Comparison of ENCODE assay signal across 8 mouse cellular contexts in genomic region chr11:121237345-121238128, GRCm38 (mm10). TPM values are rescaled to one million over a fixed set of nuclear protein-coding genes. Genes with fewer than 3 reads are reported as not detected.
DNase-seq lines count a peak whose midpoint lies in the region; ATAC-seq and TF ChIP-seq lines count a peak whose summit lies in the region.

No protein-coding gene starts in this region.

- H3K4me2 ChIP-seq in heart, postnatal 0 days (ENCODE audit: low read depth, low read length), result peak overlapping the region; percentile 73
- H3K4me2 ChIP-seq in embryonic facial prominence, embryonic 12.5 days (replicated peaks), result peak overlapping the region; percentile 54
- H3K4me2 ChIP-seq in intestine, postnatal 0 days (replicated peaks; ENCODE audit: low read depth), result peak overlapping the region; percentile 80

- H3K4me3 ChIP-seq in heart, postnatal 0 days (ENCODE audit: low read depth, low read length), result peak overlapping the region; percentile 76
- peak overlapping the region; percentile 83 for H3K4me3 ChIP-seq in ES-Bruce4 (ENCODE audit: low read depth, low read length)
- peak overlapping the region; percentile 76 for H3K4me3 ChIP-seq in embryonic facial prominence, embryonic 12.5 days
- peak overlapping the region; percentile 66 for H3K4me3 ChIP-seq in intestine, postnatal 0 days (ENCODE audit: low read depth, low read length)

- H3K9me3 ChIP-seq in heart, postnatal 0 days (replicated peaks; ENCODE audit: control insufficient read depth, low read length), result no peaks in the 10 kb centered on the region
- H3K9me3 ChIP-seq in ES-Bruce4 (replicated peaks; ENCODE audit: control insufficient read depth, insufficient read depth, low read length, poor library complexity, severe bottlenecking), result no peaks in the 10 kb centered on the region
- no peaks in the 10 kb centered on the region for H3K9me3 ChIP-seq in embryonic facial prominence, embryonic 12.5 days
- no peaks in the 10 kb centered on the region for H3K9me3 ChIP-seq in intestine, postnatal 0 days (ENCODE audit: control insufficient read depth)

- ATAC-seq in heart, postnatal 0 days (ENCODE audit: insufficient read depth, low read depth), result peak; percentile 21
- ATAC-seq in embryonic facial prominence, embryonic 12.5 days (ENCODE audit: insufficient number of reproducible peaks, insufficient read depth, low FRiP score, low TSS enrichment), result no peak
- ATAC-seq in intestine, postnatal 0 days, result peak; percentile 37
- no peak; the same call in 1 of the 2 replicates for ATAC-seq in frontal cortex, adult (ENCODE audit: low TSS enrichment)

- no peak for TF ChIP-seq POLR2A in ES-Bruce4 (IDR thresholded peaks at IDR 0.05; ENCODE audit: insufficient read depth, low read length)

- peak; percentile 50 for DNase-seq in heart, postnatal 0 days (ENCODE audit: low spot score)
- no peak for DNase-seq in heart, adult 8-10 months (ENCODE audit: low spot score)
- peak; percentile 51 for DNase-seq in lung, postnatal 25 days (ENCODE audit: low spot score)
- no peak for DNase-seq in cerebellum, postnatal 10 days

- H3K9ac ChIP-seq in heart, postnatal 0 days (replicated peaks; ENCODE audit: low read depth, low read length), result peak overlapping the region; percentile 73
- H3K9ac ChIP-seq in ES-Bruce4 (ENCODE audit: low read depth, poor library complexity, severe bottlenecking), result peak overlapping the region; percentile 24
- H3K9ac ChIP-seq in embryonic facial prominence, embryonic 12.5 days, result peak overlapping the region; percentile 78
- peak overlapping the region; percentile 60 for H3K9ac ChIP-seq in intestine, postnatal 0 days (ENCODE audit: low read depth, low read length)

- TF ChIP-seq CTCF in heart, postnatal 0 days (IDR thresholded peaks at IDR 0.05; ENCODE audit: low read depth), result peak; percentile 42
- TF ChIP-seq CTCF in ES-Bruce4 (IDR thresholded peaks at IDR 0.05; ENCODE audit: low read depth, low read length), result peak; percentile 37
- peak; percentile 65 for TF ChIP-seq CTCF in intestine, postnatal 0 days (IDR thresholded peaks at IDR 0.05; ENCODE audit: low read depth)

- H3K36me3 ChIP-seq in heart, postnatal 0 days (replicated peaks; ENCODE audit: control insufficient read depth, insufficient read depth, low read length), result peaks cover 15% of the 10 kb centered on the region
- H3K36me3 ChIP-seq in ES-Bruce4 (ENCODE audit: control insufficient read depth, insufficient read depth, low read length, poor library complexity, severe bottlenecking), result no peaks in the 10 kb centered on the region
- peaks cover 25% of the 10 kb centered on the region for H3K36me3 ChIP-seq in embryonic facial prominence, embryonic 12.5 days
- peaks cover 28% of the 10 kb centered on the region; the same call in 1 of the 2 replicates for H3K36me3 ChIP-seq in intestine, postnatal 0 days (ENCODE audit: control insufficient read depth, insufficient read depth)

- TF ChIP-seq EP300 in heart, postnatal 0 days (IDR thresholded peaks at IDR 0.05; ENCODE audit: low read depth), result 0 out of 2 replicates have a peak, but pooled peaks have one; percentile 19
- TF ChIP-seq EP300 in ES-Bruce4 (IDR thresholded peaks at IDR 0.05; ENCODE audit: insufficient read depth, low read depth, low read length), result no peak

- peaks cover 19% of the 10 kb centered on the region for H3K4me1 ChIP-seq in heart, postnatal 0 days (ENCODE audit: control insufficient read depth, insufficient read depth)
- no peaks in the 10 kb centered on the region for H3K4me1 ChIP-seq in ES-Bruce4 (ENCODE audit: control insufficient read depth, insufficient read depth, low read length)
- H3K4me1 ChIP-seq in embryonic facial prominence, embryonic 12.5 days, result peaks cover 7% of the 10 kb centered on the region; the same call in 1 of the 2 replicates
- H3K4me1 ChIP-seq in intestine, postnatal 0 days (replicated peaks; ENCODE audit: control insufficient read depth, insufficient read depth, low read length), result peaks cover 11% of the 10 kb centered on the region; the same call in 1 of the 2 replicates

- WGBS in heart, postnatal 0 days, result 2% methylated on average over 28 of the region's 28 CpGs
- WGBS in embryonic facial prominence, embryonic 12.5 days, result 5% methylated on average over 28 of the region's 28 CpGs
- WGBS in intestine, postnatal 0 days, result 2% methylated on average over 28 of the region's 28 CpGs

- no peaks in the 10 kb centered on the region for H3K27me3 ChIP-seq in heart, postnatal 0 days (ENCODE audit: control insufficient read depth, insufficient read depth, low read length)
- no peaks in the 10 kb centered on the region for H3K27me3 ChIP-seq in ES-Bruce4 (ENCODE audit: control insufficient read depth, insufficient read depth, low read length, poor library complexity, severe bottlenecking)
- no peaks in the 10 kb centered on the region for H3K27me3 ChIP-seq in embryonic facial prominence, embryonic 12.5 days
- no peaks in the 10 kb centered on the region for H3K27me3 ChIP-seq in intestine, postnatal 0 days (replicated peaks; ENCODE audit: control insufficient read depth, insufficient read depth, low read length)

- H3K27ac ChIP-seq in heart, postnatal 0 days (ENCODE audit: low read depth), result peak overlapping the region; percentile 99
- no peak overlapping the region for H3K27ac ChIP-seq in ES-Bruce4 (ENCODE audit: insufficient read depth, low read length)
- H3K27ac ChIP-seq in embryonic facial prominence, embryonic 12.5 days, result peak overlapping the region; percentile 93
- H3K27ac ChIP-seq in intestine, postnatal 0 days (ENCODE audit: low read depth, low read length), result peak overlapping the region; percentile 83

RNA-seq across cellular contexts. Expression of gene Narf, which starts 0.5 kb away (rescaled TPM):
- total RNA-seq in heart, postnatal 0 days (2014; rRNA removed; ENCODE audit: low replicate concordance), result 159 and 217 TPM in 2 replicates
- polyA plus RNA-seq in heart, postnatal 0 days (2015; fragmentation: Nextera tagmentation; extraction: Ambion mirVana), result 40.0 and 48.2 TPM in 2 replicates
- 100 to 1,000 TPM in 1 of 4 experiments, 10 to 100 TPM in 3; 81.7 to 123 (median 97.8) TPM for total RNA-seq in heart, adult 8-10 months (2022)
- polyA plus RNA-seq in ES-Bruce4 (2011; ENCODE audit: insufficient read depth, insufficient read length, low read depth, missing spikeins), result 16.0 and 20.3 TPM in 2 replicates
- 63.1 and 70.0 TPM in 2 replicates for polyA plus RNA-seq in embryonic facial prominence, embryonic 12.5 days (2016; fragmentation: Nextera tagmentation; extraction: Ambion mirVana)
- 13.5 and 13.9 TPM in 2 replicates for polyA plus RNA-seq in intestine, postnatal 0 days (2015; fragmentation: Nextera tagmentation; extraction: Ambion mirVana)

RNA-seq across cellular contexts. Expression of gene Cybc1, which starts 8.4 kb away (rescaled TPM):
- 11.3 and 13.0 TPM in 2 replicates for total RNA-seq in heart, postnatal 0 days (2014; rRNA removed; ENCODE audit: low replicate concordance)
- polyA plus RNA-seq in heart, postnatal 0 days (2015; fragmentation: Nextera tagmentation; extraction: Ambion mirVana), result 12.4 and 13.5 TPM in 2 replicates
- 1 to 10 TPM; 6.7 to 8.1 (median 7.4) TPM for total RNA-seq in heart, adult 8-10 months (2022)
- 14.7 and 15.9 TPM in 2 replicates for polyA plus RNA-seq in ES-Bruce4 (2011; ENCODE audit: insufficient read depth, insufficient read length, low read depth, missing spikeins)
- 37.9 and 38.9 TPM in 2 replicates for polyA plus RNA-seq in embryonic facial prominence, embryonic 12.5 days (2016; fragmentation: Nextera tagmentation; extraction: Ambion mirVana)
- 21.0 and 23.2 TPM in 2 replicates for polyA plus RNA-seq in intestine, postnatal 0 days (2015; fragmentation: Nextera tagmentation; extraction: Ambion mirVana)

RNA-seq across cellular contexts. Expression of gene Foxk2, which starts 22.3 kb away (rescaled TPM):
- 23.5 and 25.8 TPM in 2 replicates for total RNA-seq in heart, postnatal 0 days (2014; rRNA removed; ENCODE audit: low replicate concordance)
- 3.0 and 3.8 TPM in 2 replicates for polyA plus RNA-seq in heart, postnatal 0 days (2015; fragmentation: Nextera tagmentation; extraction: Ambion mirVana)
- 10 to 100 TPM; 16.2 to 23.1 (median 18.9) TPM for total RNA-seq in heart, adult 8-10 months (2022)
- polyA plus RNA-seq in ES-Bruce4 (2011; ENCODE audit: insufficient read depth, insufficient read length, low read depth, missing spikeins), result 60.2 and 68.1 TPM in 2 replicates
- polyA plus RNA-seq in embryonic facial prominence, embryonic 12.5 days (2016; fragmentation: Nextera tagmentation; extraction: Ambion mirVana), result 10.6 and 10.8 TPM in 2 replicates
- polyA plus RNA-seq in intestine, postnatal 0 days (2015; fragmentation: Nextera tagmentation; extraction: Ambion mirVana), result 3.7 TPM in 2 replicates

RNA-seq across cellular contexts. Expression of gene Ogfod3, which starts 33.0 kb away (rescaled TPM):
- total RNA-seq in heart, postnatal 0 days (2014; rRNA removed; ENCODE audit: low replicate concordance), result 8.7 and 10.9 TPM in 2 replicates
- 26.8 and 27.1 TPM in 2 replicates for polyA plus RNA-seq in heart, postnatal 0 days (2015; fragmentation: Nextera tagmentation; extraction: Ambion mirVana)
- 10 to 100 TPM; 14.6 to 18.5 (median 16.0) TPM for total RNA-seq in heart, adult 8-10 months (2022)
- 8.5 and 8.8 TPM in 2 replicates for polyA plus RNA-seq in ES-Bruce4 (2011; ENCODE audit: insufficient read depth, insufficient read length, low read depth, missing spikeins)
- polyA plus RNA-seq in embryonic facial prominence, embryonic 12.5 days (2016; fragmentation: Nextera tagmentation; extraction: Ambion mirVana), result 22.1 and 22.9 TPM in 2 replicates
- polyA plus RNA-seq in intestine, postnatal 0 days (2015; fragmentation: Nextera tagmentation; extraction: Ambion mirVana), result 33.7 and 34.8 TPM in 2 replicates

RNA-seq across cellular contexts. Expression of gene Hexdc, which starts 33.3 kb away (rescaled TPM):
- 23.8 and 36.6 TPM in 2 replicates for total RNA-seq in heart, postnatal 0 days (2014; rRNA removed; ENCODE audit: low replicate concordance)
- polyA plus RNA-seq in heart, postnatal 0 days (2015; fragmentation: Nextera tagmentation; extraction: Ambion mirVana), result 6.4 and 6.5 TPM in 2 replicates
- total RNA-seq in heart, adult 8-10 months (2022), result 10 to 100 TPM in 1 of 4 experiments, 1 to 10 TPM in 3; 8.3 to 10.3 (median 8.8) TPM
- 7.0 and 8.2 TPM in 2 replicates for polyA plus RNA-seq in ES-Bruce4 (2011; ENCODE audit: insufficient read depth, insufficient read length, low read depth, missing spikeins)
- polyA plus RNA-seq in embryonic facial prominence, embryonic 12.5 days (2016; fragmentation: Nextera tagmentation; extraction: Ambion mirVana), result 10.4 and 10.5 TPM in 2 replicates
- 7.3 and 8.4 TPM in 2 replicates for polyA plus RNA-seq in intestine, postnatal 0 days (2015; fragmentation: Nextera tagmentation; extraction: Ambion mirVana)

Comparison
In these comparisons a context has a peak if more than half of its experiments do, and no peak if none do; other contexts are left out.
1. DNase-seq: peak in heart, postnatal 0 days (single experiment) and lung, postnatal 25 days (single experiment); none in heart, adult 8-10 months (single experiment) and cerebellum, postnatal 10 days (0 of 2).
2. ATAC-seq: peak in heart, postnatal 0 days (single experiment) and intestine, postnatal 0 days (single experiment); none in embryonic facial prominence, embryonic 12.5 days (single experiment) and frontal cortex, adult (single experiment).
3. H3K9ac ChIP-seq: peak in every context shown above with its lines; median percentile 78 in embryonic facial prominence, embryonic 12.5 days; 73 in heart, postnatal 0 days; 60 in intestine, postnatal 0 days; 24 in ES-Bruce4.
4. Peak in every context shown above with its lines, with median percentiles within 50 percentile points of each other: H3K4me2 ChIP-seq, H3K4me3 ChIP-seq and CTCF ChIP-seq.